Mouse (Mus musculus): ENCODE data around the gene Ralgps2.

DNA sequence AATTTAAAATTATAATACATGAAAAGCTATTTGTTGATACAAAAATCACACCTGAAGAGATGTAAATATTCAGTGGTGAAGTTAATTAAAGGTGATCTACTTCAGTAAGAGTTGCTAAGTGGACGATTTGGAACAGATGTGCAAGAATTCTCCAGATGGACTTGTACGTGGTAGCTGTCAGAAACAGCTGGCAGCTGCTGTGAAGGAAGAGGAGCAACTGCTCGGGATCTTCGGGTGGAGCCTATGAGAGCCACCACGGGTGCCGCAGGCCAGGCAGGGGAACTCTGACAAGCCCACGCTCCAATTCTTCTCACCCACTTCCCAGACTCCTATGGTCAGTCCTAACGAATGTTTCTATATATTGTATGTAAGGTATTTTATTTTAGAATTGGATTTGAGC lies 126.7 kb downstream of the Ralgps2 start:
- no peak for TF ChIP-seq EP300 (IDR thresholded peaks at IDR 0.05; ENCODE audit: low read depth)
- no peak for TF ChIP-seq CTCF (IDR thresholded peaks at IDR 0.05; ENCODE audit: low read depth)
